Mouse (Mus musculus) MN1 (cell line): ENCODE measurements around the gene Irak1.

Experiments used
- DNase-seq: peaks from one replicate; pipeline ENCODE4 v3.0.0-alpha.2; 2016; ENCODE audit warnings: low spot score

Irak1 gene

DNA sequence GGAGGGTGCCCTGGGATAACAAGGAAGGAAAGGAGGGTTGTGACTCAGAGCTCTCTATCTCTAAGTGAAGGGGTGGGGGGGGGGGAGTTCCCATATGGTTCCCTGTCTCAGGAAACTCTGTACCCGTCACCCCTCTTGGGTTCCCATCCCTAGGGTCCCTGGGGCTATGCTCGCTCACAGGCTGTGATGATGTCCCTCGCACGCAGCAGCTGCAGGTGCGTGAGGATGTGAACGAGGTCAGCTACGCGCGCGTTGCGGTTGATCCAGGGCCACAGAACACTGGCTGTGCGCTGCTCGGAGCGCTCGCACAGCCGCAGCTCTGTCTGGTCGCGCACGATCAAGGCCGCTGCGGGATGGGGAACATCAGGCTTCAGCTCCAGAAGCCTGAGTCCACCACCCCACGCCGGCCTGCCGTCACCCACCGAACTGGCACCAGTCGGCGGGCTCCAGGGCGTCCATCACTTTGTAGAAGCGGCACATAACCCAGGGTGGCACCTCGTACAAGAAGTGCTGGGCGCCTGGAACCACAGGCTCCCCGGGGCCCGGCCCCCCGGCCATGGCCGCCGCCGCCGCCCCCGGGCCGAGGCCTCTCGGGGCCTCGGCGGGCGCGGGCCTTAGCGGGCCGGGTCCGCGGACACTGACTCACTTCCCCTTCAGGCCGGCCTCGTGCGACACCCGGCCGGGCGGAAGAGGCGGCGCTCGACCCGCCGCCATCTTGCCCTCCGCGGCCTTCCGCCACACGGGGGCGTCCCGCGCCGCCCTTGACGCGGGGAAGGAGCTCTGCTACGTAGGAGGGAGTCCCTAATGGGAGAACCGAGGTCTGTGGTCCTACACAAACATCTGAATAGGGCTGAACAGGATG, at the start of gene Irak1:
Gene Irak1 (minus strand): TSS at position 731 of the 862 bp plus-strand sequence.
- DNase-seq: peak; percentile 86

DNA sequence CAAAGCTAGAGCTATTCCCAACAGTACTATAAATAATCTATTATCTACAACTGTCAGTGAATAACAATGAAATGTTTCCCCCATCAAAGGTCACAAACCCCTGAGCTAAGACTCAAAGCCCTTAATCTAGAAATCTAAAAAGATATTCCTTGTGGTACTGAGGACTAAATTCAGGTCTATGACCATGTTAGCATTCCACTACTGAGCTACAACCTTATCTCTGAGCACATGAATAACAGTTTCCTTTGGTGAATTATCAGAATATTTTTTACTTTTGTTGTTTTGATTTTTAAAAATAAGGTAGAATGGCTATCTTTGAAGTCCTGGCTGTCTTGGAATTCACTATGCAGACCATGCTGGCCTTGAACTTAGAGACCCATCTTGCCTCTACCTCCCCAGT, 47.1 kb upstream of the Irak1 start:
- DNase-seq: no peak

DNA sequence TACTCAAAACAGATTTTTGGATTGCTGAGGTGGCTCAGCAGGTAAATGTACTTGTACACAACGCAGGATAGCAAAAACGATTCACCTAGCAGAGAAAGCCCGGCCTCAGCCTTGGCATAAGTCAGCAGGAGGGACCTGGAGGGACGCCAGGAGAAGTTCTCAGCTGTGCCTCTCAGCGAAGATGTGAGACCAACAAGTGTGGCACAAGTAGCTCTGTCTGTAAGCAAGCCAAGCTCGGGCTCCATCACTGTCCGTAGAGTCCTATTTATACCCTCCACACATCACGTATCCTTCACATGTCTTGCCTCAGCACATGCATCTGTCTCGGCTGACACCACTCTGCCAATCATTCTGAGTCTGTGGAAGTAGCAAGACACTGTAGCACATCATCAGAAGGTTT, 44.2 kb upstream of the Irak1 start:
- DNase-seq: no peak

DNA sequence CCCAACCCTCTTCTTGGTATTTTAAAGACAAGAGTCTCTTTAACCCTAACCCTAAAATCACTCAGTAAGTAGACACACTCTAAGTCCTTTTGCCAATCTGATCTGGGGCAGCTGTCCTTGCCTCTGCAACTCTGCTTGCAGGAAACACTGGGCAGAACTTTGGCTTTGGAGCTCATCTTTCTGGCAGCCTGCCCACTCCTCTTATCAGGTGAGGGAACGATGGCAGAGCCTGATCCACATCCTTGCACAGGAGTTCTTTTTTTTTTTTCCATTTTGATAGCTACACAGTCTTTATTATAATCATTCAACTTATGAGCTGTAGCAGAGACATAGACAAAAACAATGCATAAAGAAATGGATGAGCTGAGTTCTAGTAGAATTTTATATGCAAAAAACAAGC, 21.4 kb upstream of the Irak1 start:
- DNase-seq: no peak

DNA sequence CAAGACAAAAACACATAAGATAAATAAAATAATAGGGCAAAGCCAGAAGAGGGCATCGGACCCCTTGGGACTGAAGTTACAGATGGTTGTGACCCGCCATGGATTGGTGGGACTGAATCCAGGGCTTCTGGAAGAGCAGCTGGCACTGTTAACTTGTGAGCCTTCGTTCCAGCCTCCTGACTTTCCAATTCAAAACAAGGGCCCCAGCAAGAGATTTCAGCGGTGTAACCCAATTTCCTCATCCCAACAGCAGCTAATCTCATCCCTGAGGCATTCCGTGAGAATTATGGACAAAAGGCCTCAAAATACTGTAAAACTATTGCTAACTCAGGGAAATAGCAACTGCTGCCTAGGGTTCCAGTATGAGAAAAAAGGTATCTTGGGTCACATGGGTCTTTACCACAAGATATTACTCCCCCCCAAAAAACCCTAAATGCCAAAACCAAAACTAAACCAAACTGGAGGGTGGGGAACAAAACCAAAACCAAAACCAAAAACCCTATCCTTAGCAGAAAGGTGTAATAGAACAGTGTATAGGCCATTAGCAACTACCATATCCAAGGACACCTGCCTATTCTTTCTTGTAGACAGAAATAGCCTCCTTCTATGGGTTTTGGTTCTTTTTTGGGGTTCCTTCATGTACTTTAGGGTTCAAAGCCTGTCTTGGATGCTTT, 14.1 kb upstream of the Irak1 start:
- DNase-seq: no peak

DNA sequence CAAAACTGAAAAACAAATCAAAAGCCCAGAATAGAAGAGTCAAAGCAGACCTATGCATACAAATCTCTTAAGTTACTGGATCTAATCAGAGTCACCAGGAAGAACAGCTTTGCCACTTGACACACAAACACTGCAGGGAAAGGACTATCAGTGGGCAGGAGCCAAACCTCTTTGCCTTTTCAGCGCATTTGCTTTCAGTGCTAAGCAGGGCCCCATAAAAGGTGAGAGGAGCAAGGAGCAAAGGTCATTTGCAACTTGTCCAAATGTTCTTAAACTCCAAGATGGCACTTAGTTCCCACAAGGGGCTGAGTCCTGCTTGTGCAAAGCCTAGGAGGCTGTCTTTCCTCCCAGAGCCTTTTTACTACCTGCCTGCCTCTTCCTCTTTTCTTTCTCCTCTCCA, 6.3 kb upstream of the Irak1 start:
- DNase-seq: no peak

DNA sequence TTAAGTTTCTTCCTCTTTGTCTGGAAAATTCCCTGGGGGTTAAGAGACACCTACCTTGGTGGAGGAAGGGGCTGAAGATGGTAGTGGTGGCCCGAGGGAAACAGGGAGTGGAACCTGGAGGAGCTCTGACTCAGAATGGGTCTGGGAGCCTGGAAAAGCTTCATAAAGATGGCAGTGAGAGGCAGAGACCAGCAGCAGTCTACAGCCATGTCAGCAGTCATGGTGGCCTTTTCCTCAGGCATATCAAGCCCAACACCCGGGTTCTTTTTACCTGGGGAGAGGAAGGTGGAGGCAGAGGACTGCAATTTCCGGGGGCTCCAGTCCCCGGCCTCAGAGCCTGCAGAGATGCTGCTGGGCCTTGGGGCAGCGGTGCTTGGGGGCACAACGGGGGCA, 927 bp downstream of the Irak1 start:
- DNase-seq: peak; percentile 9

DNA sequence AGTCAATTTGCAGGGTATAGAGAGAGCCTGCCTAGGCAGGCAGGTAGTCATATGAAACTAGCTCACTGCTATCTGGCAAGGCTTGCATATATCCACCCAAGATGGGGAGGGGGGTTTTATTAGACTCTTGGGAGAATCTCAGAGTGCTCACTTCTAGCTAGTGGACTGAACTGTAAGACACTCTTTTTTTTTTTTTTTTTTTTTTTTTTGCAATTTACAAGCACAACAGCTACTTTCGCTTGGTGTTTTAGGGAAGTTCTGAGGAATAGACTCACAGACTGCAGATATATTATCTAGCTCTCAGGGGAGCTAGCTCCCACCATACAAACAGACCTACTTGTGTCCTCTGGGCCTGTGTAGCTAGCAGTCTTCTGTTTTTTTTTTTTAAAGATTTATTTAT, 9.1 kb downstream of the Irak1 start:
- DNase-seq: no peak

DNA sequence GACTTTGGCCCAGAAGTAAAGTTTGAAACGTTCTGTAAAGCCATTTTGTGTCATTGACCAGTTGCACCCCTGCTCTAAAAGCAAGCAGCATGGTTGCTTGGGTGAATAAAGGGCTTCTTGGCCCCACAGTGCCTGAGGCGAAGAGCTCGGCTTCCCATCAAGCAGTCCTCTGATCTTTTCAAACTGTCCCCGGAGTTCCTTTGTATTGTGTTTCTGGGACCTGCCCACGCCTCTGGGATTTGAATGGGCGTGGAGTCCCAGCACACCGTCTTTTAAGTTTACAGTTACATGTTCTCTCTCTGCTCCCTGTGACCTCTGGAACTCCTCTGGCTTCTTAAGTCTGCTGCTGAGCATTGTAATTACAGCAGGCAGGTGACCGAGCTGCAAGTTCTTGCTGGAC, 15.7 kb downstream of the Irak1 start:
- DNase-seq: no peak

DNA sequence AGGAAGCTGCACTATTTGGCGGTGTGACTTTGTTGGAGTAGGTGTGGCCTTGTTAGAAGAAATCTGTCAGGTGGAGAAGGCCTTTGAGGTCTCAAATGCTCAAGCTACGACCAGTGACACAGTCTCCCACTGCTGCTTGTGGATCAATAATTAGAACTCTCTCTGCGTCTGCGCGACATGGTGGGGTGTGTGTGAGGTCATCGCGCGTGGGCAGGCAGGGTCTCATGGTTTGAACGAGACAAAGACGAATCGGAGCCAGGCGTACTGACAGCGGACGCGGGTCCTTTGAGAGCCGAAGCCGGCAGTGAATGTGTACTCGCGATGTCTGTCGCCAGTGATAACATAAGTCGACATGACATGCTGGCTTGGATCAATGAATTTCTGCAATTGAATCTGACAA, 17.3 kb downstream of the Irak1 start:
- peak; percentile 34 for DNase-seq

DNA sequence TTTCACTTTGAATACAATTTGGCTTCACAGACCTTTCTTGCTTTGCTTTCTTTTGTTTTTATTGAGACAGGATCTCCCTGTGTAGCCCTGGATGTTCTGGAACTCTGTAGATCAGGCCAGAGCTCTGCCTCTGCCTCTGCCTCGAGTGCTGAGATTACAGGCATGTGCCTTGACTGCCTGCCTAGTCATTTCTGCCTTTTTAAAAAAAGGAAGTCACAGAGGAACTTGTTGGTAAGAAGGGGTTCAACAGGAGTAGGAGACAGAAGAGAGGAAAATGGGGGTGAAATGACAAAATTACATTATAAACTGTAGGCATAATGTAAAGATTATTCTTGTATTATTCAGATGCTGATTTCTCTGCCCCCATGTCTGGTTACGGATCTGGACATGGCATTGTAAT, 20.1 kb downstream of the Irak1 start:
- DNase-seq: no peak

DNA sequence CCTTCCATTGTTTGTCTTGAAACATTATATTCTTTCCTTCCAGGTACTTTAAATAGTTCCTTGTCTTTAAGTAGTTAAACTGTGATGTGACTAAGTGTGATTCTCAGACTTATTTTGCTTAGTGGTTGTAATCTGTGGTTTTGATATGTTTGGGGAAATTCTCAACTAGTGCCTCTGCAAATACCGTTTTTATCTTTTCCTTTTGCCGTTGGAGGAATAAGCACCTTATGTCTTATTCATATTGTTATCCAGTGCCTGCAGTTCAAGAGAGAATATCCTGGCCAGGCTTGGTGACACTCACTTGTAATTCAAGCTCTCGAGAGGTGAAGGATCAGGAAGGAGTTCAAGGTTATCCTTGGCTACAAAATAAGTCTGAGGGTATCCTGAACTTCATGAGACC, 22.7 kb downstream of the Irak1 start:
- no peak for DNase-seq

DNA sequence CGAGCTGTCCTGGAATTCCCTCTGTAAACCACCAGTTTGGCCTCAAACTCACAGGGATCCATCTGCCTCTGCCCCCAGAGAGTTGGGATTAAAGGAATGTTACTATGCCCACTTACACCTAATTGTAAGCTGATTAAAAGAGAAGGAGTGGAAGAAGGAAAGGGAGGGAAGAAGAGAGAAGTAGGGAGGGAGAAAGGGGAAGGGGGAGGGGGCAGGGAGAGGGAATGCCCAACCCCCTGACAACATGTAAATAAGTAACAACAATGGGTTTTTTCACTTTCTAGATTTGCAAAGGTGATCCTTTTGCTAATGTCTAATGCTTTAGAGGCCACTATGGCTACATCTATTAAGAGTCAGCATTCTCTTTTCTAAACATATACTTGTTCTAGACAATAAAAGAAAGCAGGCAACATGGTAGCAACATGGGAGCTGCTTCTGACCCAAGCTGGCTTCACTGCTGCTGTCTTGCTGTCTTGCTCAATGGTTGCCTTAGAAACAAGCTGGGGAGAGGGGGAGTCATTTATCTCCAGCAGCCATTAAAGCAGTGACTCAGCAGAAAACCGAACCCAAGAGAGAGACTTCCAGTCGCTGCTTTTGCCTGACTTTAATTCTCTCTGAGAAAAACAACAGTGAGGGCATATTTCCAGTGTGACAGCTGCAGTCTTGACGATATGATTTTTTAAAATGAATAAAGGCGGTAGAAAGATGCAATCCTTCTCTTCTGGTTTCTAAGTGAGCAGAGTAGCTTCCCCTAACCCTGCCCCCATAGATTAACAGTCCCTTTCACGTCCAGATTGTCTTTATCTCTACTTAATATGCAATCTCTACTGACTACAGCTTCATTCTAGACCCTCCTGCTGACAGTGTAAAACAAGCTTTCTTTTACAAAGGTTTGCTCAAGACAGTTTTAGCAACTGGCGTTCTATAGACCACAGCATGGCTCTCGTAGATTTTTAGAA, 24.5 kb downstream of the Irak1 start:
- DNase-seq: peak; percentile 80

DNA sequence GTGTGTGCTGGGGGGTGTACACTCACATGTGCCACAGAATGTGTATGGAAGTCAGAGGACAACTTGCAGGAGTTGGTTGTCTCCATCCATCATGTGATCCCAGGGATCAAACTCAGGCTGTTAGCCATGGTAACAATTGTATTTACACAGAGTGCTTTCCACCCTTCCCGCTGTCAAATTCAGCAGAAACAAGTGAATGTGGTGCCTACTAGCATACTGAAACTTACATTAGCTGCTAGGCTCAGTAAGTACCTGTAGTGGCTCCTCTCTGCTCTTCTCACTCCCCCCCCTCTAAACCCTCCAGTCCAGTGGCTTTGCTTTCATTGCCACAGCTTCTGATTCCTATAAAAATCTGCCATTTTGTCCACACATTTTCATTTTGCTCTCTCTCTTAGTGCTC, 45.9 kb downstream of the Irak1 start:
- DNase-seq: no peak

DNA sequence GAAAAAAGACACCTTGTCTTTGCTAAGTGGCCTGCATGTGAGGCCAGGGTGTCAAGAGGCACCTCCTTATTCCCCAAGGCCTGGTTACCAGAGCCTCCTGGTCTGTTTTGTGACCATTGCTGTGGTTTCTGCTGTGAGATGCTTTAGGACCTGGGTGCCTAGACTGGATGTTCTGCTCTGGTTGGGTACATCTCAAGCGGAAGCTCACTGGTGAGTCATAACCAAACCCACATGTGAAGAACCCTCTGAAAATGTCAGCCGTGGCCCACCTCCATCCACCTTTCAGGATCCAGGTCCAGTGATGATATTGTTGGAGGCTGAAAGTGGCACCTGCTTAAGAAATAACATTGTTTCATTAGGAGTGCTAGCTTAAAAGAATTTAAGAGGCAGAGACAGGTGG, 47.4 kb downstream of the Irak1 start:
- no peak for DNase-seq

DNA sequence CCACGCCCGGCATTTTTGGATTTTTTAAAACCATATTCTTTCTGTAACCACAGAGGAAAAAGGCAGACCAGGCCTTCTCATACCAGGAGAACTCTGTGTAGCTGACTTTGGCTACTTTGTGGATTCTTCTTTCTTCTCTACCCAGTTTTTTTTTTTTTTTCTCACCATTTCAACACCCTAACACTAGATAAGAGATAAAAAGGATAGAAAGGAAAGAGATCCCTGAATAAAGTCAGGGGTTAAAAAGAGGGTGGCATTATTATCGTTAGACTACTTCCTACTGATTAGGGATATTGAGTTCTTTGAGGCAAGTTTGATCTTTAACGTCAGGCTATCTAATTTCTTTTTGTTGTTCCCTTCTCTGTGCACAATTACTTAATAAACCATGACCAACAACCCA, 50.9 kb downstream of the Irak1 start:
- no peak for DNase-seq

DNA sequence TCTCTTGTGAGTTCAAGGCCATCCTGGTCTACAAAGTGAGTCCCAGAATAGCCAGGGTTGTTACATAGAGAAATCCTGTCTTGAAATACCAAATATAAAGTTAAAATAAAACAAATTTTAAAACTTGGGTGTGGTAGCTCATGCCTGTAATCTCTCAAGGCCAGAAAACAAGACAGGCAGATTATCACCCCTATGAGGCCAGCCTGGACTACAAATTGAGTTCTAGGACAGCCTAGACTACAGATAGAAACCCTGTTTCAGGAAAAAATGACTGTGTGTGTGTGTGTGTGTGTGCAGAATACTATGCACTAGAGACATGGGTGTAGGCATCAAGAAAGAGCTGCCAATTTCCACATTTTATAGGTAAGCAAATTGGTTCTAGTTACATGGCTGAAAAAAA, 52.9 kb downstream of the Irak1 start:
- DNase-seq: no peak

DNA sequence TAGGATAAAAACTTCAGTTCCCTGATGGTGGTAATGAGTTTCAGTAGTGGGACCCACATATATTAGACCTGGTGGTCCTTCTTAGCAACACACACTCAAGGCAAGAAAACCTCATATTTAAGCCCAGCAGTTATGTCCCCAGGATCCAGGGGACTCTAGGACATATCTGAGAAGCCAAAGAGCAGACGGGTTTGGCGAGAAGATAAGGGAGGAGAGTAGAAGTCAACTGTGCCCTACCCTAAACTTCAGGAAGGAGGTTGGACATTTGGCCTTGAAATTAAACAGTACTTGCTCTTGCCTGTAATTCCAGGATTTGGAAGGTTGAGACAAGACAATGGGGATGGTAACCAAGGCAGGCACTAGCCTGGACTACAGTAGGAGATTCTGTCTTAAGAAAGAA, 54.0 kb downstream of the Irak1 start:
- DNase-seq: no peak

DNA sequence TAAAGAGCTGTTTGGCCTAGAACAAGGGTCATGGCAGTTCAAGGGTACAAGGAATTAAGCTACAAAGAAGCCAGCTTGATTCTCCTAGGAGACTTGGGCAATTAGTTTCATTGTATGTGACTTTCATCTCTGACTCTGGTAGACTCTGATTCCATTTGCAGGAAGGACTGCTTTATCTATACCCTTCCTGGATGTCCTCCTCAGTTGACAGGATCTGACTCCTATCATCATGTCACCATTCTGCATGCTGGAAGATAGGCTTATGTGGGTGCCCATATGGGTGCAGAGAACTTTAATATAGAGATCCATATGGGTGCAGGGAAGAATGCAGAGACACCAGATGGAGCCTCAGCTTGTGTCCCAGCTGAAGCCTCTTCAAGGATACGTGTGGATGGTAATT, 54.6 kb downstream of the Irak1 start:
- DNase-seq: no peak

DNA sequence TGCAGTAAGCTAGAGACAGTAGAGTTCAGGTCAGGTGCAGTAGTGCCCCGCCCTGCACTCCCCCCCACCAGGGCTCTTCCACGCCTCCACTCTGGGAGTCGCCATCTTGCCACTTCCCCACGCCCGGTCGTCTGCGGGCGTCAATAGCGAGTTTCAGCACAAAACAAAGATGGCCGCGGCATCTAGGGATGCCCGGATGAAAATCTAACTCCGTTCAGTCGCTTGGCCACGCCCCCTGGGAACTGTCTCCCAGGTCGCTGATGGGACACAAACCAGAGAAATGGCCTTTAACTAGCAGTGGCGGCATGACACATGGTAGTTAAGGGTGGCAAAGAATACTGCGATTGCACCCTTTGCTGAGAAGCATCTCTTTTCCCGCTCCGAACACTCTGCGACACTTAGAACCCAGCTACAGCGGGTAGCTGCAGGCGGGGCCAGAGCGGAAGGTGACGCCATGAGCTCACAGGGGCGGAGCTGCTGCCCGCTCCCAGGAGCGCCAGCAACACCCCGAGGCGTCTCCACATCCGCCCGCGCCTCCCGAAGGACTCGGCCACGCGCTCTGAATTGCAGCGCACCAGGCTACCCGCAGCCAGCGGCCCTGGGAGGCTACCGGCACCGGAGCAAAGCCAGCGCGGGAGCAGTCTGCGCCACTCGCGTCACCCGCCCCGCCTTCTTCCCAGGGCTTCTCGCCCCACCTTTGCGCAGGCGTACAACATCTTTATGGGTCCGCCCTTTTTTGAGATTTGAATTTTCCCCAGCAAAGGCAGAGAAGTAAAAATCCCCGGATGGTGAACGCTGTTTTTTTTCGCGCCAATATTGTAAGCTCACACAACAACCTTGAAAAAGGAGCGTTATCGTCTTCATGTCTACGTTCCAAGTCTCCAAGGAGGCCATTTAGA, 56.3 kb downstream of the Irak1 start:
- peak; percentile 94 for DNase-seq
